10 mouse cellular contexts compared by ENCODE assay signal in genomic region chr7:28675746-28676145, GRCm38 (mm10). TPM values are rescaled to one million over a fixed set of nuclear protein-coding genes. Genes with fewer than 3 reads are reported as not detected.
DNase-seq lines count a peak whose midpoint lies in the region; ATAC-seq and TF ChIP-seq lines count a peak whose summit lies in the region.
"Had no signal": no experiment of that assay in that cellular context is flagged by ENCODE, and none has a peak within 500 bp of the region (broad histone marks: within the 10 kb centered on the region; RNA-seq: fewer than 3 reads in every experiment).

No protein-coding gene starts in this region.

- H3K27ac ChIP-seq in forebrain, embryonic 14.5 days (ENCODE audit: low read depth, low read length) = no peak overlapping the region
- H3K27ac ChIP-seq in forebrain, embryonic 15.5 days (replicated peaks) = no peak overlapping the region
- H3K27ac ChIP-seq in testis, adult 2 months (ENCODE audit: control insufficient read depth, insufficient read depth, low read depth, low read length) = no peak overlapping the region
- H3K27ac ChIP-seq: heart, embryonic 15.5 days; lung, embryonic 15.5 days had no signal

- ATAC-seq in forebrain, embryonic 14.5 days = no peak
- ATAC-seq in forebrain, embryonic 15.5 days (replicated peaks) = no peak
- ATAC-seq in inflammation-experienced regulatory T-cells, adult 6 months = no peak

- H3K4me3 ChIP-seq in forebrain, embryonic 14.5 days (ENCODE audit: low read depth, low read length) = no peak overlapping the region
- H3K4me3 ChIP-seq in forebrain, embryonic 15.5 days = no peak overlapping the region
- no peak overlapping the region for H3K4me3 ChIP-seq in testis, adult 2 months (ENCODE audit: control insufficient read depth, low read depth, low read length)
- H3K4me3 ChIP-seq: heart, embryonic 15.5 days; lung, embryonic 15.5 days had no signal

- H3K36me3 ChIP-seq in forebrain, embryonic 14.5 days (ENCODE audit: control insufficient read depth, insufficient read depth, low read length) = no peaks in the 10 kb centered on the region
- H3K36me3 ChIP-seq in forebrain, embryonic 15.5 days = no peaks in the 10 kb centered on the region
- no peaks in the 10 kb centered on the region for H3K36me3 ChIP-seq in testis, adult 2 months (ENCODE audit: control insufficient read depth, insufficient read depth, low read length)
- H3K36me3 ChIP-seq: heart, embryonic 15.5 days; lung, embryonic 15.5 days had no signal

- 48% methylated on average over 11 of the region's 11 CpGs for WGBS in forebrain, embryonic 14.5 days
- 51% methylated on average over 11 of the region's 11 CpGs for WGBS in forebrain, embryonic 15.5 days

- DNase-seq in forebrain, embryonic 14.5 days (ENCODE audit: low spot score) = peak; percentile 10
- peak; percentile 69 for DNase-seq in ovary, adult 18-20 months (ENCODE audit: low spot score)
- DNase-seq in ovary, postnatal 10 days (ENCODE audit: low spot score) = no peak
- peak; percentile 27 for DNase-seq in heart, postnatal 4 days
- no peak for DNase-seq in urinary bladder, adult 18-20 months (ENCODE audit: low spot score in 2 of 2)

- TF ChIP-seq CTCF in testis, adult 2 months (IDR thresholded peaks at IDR 0.05; ENCODE audit: control insufficient read depth, insufficient read depth, insufficient replicate concordance, low read depth, low read length) = peak; percentile 44; the same call in 1 of the 2 replicates

- H3K9ac ChIP-seq in forebrain, embryonic 14.5 days (ENCODE audit: low read length) = no peak overlapping the region
- H3K9ac ChIP-seq in forebrain, embryonic 15.5 days (replicated peaks) = no peak overlapping the region
- H3K9ac ChIP-seq: heart, embryonic 15.5 days; lung, embryonic 15.5 days had no signal

- H3K4me1 ChIP-seq in forebrain, embryonic 14.5 days (ENCODE audit: control insufficient read depth, insufficient read depth, low read length) = no peaks in the 10 kb centered on the region
- no peaks in the 10 kb centered on the region for H3K4me1 ChIP-seq in forebrain, embryonic 15.5 days
- peaks cover 3% of the 10 kb centered on the region for H3K4me1 ChIP-seq in testis, adult 2 months (ENCODE audit: control insufficient read depth, insufficient read depth, low read length)
- H3K4me1 ChIP-seq: heart, embryonic 15.5 days; lung, embryonic 15.5 days had no signal

- no peak for TF ChIP-seq POLR2A in testis, adult 2 months (IDR thresholded peaks at IDR 0.05; ENCODE audit: control insufficient read depth, low read depth, low read length)

- no peaks in the 10 kb centered on the region for H3K9me3 ChIP-seq in forebrain, embryonic 14.5 days (replicated peaks; ENCODE audit: control insufficient read depth, low read length)
- H3K9me3 ChIP-seq in forebrain, embryonic 15.5 days = no peaks in the 10 kb centered on the region
- H3K9me3 ChIP-seq: heart, embryonic 15.5 days; lung, embryonic 15.5 days had no signal

- no peaks in the 10 kb centered on the region for H3K27me3 ChIP-seq in forebrain, embryonic 14.5 days (replicated peaks; ENCODE audit: control insufficient read depth, insufficient read depth, low read length)
- no peaks in the 10 kb centered on the region for H3K27me3 ChIP-seq in forebrain, embryonic 15.5 days
- H3K27me3 ChIP-seq in testis, adult 2 months (ENCODE audit: control insufficient read depth, insufficient read depth, low read length) = no peaks in the 10 kb centered on the region
- H3K27me3 ChIP-seq: heart, embryonic 15.5 days; lung, embryonic 15.5 days had no signal

- no peak overlapping the region for H3K4me2 ChIP-seq in forebrain, embryonic 14.5 days (ENCODE audit: low read length)
- no peak overlapping the region for H3K4me2 ChIP-seq in forebrain, embryonic 15.5 days (replicated peaks)
- H3K4me2 ChIP-seq: heart, embryonic 15.5 days; lung, embryonic 15.5 days had no signal

RNA-seq across cellular contexts. Expression of gene Fbxo27, which starts 16.9 kb away (rescaled TPM):
- polyA plus RNA-seq in forebrain, embryonic 14.5 days (2014; fragmentation: Nextera tagmentation; extraction: Ambion mirVana) = 4.3 and 5.9 TPM in 2 replicates
- 6.3 TPM in 2 replicates for polyA plus RNA-seq in forebrain, embryonic 15.5 days (2015; fragmentation: Nextera tagmentation; extraction: Ambion mirVana)
- 1 to 10 TPM; 2.2 TPM for total RNA-seq in heart, postnatal 4 days (2021)
- 15.8 and 16.3 TPM in 2 replicates for polyA plus RNA-seq in testis, adult 2 months (2012; rRNA removed)
- 1 to 10 TPM in 2 of 3 experiments, under 1 TPM in 1; 0.93 to 4.4 (median 1.3) TPM for polyA plus RNA-seq in inflammation-experienced regulatory T-cells, adult 6 months (2017; shearing (Covaris generic))

RNA-seq across cellular contexts. Expression of gene Fbxo17, which starts 40.9 kb away (rescaled TPM):
- polyA plus RNA-seq in forebrain, embryonic 14.5 days (2014; fragmentation: Nextera tagmentation; extraction: Ambion mirVana) = 3.0 and 3.4 TPM in 2 replicates
- polyA plus RNA-seq in forebrain, embryonic 15.5 days (2015; fragmentation: Nextera tagmentation; extraction: Ambion mirVana) = 3.3 and 3.8 TPM in 2 replicates
- total RNA-seq in heart, postnatal 4 days (2021) = 1 to 10 TPM; 2.6 to 4.2 TPM
- polyA plus RNA-seq in testis, adult 2 months (2012; rRNA removed) = 7.2 and 8.1 TPM in 2 replicates
- 1 to 10 TPM; 1.4 to 9.9 (median 6.4) TPM for polyA plus RNA-seq in inflammation-experienced regulatory T-cells, adult 6 months (2017; shearing (Covaris generic))

RNA-seq across cellular contexts. Expression of gene Acp7, which starts 44.6 kb away (rescaled TPM):
- not detected in 2 replicates for polyA plus RNA-seq in forebrain, embryonic 14.5 days (2014; fragmentation: Nextera tagmentation; extraction: Ambion mirVana)
- polyA plus RNA-seq in forebrain, embryonic 15.5 days (2015; fragmentation: Nextera tagmentation; extraction: Ambion mirVana) = not detected in 2 replicates
- total RNA-seq in heart, postnatal 4 days (2021) = not detected
- polyA plus RNA-seq in testis, adult 2 months (2012; rRNA removed) = 7.5 and 11.7 TPM in 2 replicates
- polyA plus RNA-seq in inflammation-experienced regulatory T-cells, adult 6 months (2017; shearing (Covaris generic)) = not detected
- polyA plus RNA-seq: heart, embryonic 15.5 days; lung, embryonic 15.5 days had no signal

Comparison
In these comparisons a context has a peak if more than half of its experiments do, and no peak if none do; other contexts are left out.
1. DNase-seq: peak in forebrain, embryonic 14.5 days (single experiment), ovary, adult 18-20 months (single experiment) and heart, postnatal 4 days (single experiment); none in ovary, postnatal 10 days (single experiment) and urinary bladder, adult 18-20 months (0 of 2).